Mouse (Mus musculus) forebrain, embryonic 11.5 days (tissue): ENCODE results near the gene Pxylp1. TPM values are rescaled to one million over a fixed set of nuclear protein-coding genes. Genes with fewer than 3 reads are reported as not detected.

Source experiments
- ATAC-seq: fragments of 200-750 bp; cut with Nextera tagmentation; replicated peaks from 2 replicates; pipeline ENCODE4 v1.8.0; 2017; ENCODE audit warnings: moderate TSS enrichment; ENCODE audit not compliant: low FRiP score
- DNase-seq: peaks from one replicate; pipeline ENCODE4 v3.0.0-alpha.2; 2017; ENCODE audit warnings: low spot score
- H3K27ac ChIP-seq: fragments of 300-500 bp; sonication (generic); 2 replicates; pipeline ENCODE4 v1.5.1; 2014; ENCODE audit warnings: low read depth, low read length
- H3K27me3 ChIP-seq: fragments of 300-500 bp; sonication (generic); 2 replicates; pipeline ENCODE4 v1.6.1; 2014; ENCODE audit warnings: mild to moderate bottlenecking, low read length, mixed read lengths; ENCODE audit not compliant: control insufficient read depth, insufficient read depth
- H3K36me3 ChIP-seq: fragments of 300-500 bp; sonication (generic); 2 replicates; pipeline ENCODE4 v1.6.1; 2014; ENCODE audit warnings: mild to moderate bottlenecking, low read length, moderate library complexity, mixed read lengths; ENCODE audit not compliant: control insufficient read depth, insufficient read depth
- H3K4me1 ChIP-seq: fragments of 300-500 bp; sonication (generic); replicated peaks from 2 replicates; pipeline ENCODE4 v1.6.1; 2014; ENCODE audit warnings: low read length, mixed read lengths; ENCODE audit not compliant: control insufficient read depth, insufficient read depth
- H3K4me2 ChIP-seq: fragments of 300-500 bp; sonication (generic); 2 replicates; pipeline ENCODE4 v1.6.1; 2014; ENCODE audit warnings: low read depth, mild to moderate bottlenecking, low read length, moderate library complexity, mixed read lengths; ENCODE audit not compliant: severe bottlenecking
- H3K4me3 ChIP-seq: fragments of 300-500 bp; sonication (generic); 2 replicates; pipeline ENCODE4 v1.5.1; 2014; ENCODE audit warnings: low read depth, low read length
- H3K9ac ChIP-seq: fragments of 300-500 bp; sonication (generic); 2 replicates; pipeline ENCODE4 v1.6.1; 2014; ENCODE audit warnings: low read length
- H3K9me3 ChIP-seq: fragments of 300-500 bp; sonication (generic); 2 replicates; pipeline ENCODE4 v1.6.1; 2016; ENCODE audit warnings: low read length, mixed read lengths; ENCODE audit not compliant: control insufficient read depth
- WGBS: fragments of 180-500 bp; shearing (Covaris S2); extraction: QIAGEN DNeasy Blood & Tissue Kit; methylation state at CpG from one replicate; pipeline ENCODE4 v1.1.7; 2014; 5-methylcytosine and 5-hydroxymethylcytosine counted together
- polyA plus RNA-seq: library from polyadenylated mRNA; unstranded; fragments of >200 nt; fragmentation: Nextera tagmentation; extraction: Ambion mirVana; gene quantifications from 2 replicates; pipeline ENCODE4 v1.2.1, GENCODE M21; 2014

Pxylp1 gene
- polyA plus RNA-seq, 1 experiment from 2014 or later, result 34.0 TPM

DNA sequence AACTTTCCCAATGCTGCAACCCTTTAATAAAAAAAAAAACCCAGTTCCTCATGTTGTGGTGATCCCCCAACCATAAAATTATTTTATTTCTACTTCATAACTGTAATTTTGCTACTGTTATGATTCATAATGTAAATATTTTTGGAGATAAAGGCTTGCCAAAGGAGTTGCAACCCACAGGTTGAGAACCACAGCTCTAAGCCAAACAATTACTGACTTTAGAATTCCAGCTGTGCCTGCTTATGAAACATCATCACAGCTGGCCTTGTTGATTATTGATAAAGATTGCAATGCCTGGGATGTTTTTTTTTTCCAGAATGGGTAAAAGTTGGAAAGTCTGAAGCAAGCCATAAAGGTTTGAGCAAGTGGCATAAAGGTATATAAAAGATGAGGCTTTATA is 6.5 kb upstream of the Pxylp1 start:
- no peak overlapping the region for H3K9ac ChIP-seq
- H3K4me2 ChIP-seq, result no peak overlapping the region
- H3K4me3 ChIP-seq, result no peak overlapping the region
- H3K4me1 ChIP-seq, result no peaks in the 10 kb centered on the region
- ATAC-seq (no peak), DNase-seq (no peak)
- no peaks in the 10 kb centered on the region; the same call in 1 of the 2 replicates for H3K9me3 ChIP-seq
- no peaks in the 10 kb centered on the region for H3K27me3 ChIP-seq
- no peaks in the 10 kb centered on the region for H3K36me3 ChIP-seq
- no peak overlapping the region for H3K27ac ChIP-seq

GRCm38 (mm10) chr9:96896690-96897089 is 4.2 kb upstream of the Pxylp1 start:
- Histone ChIP-seq H3K27ac (no peak overlapping the region), H3K27me3 (no peaks in the 10 kb centered on the region)
- ATAC-seq, result no peak

GRCm38 (mm10) chr9:96893582-96893981 is 1.1 kb upstream of the Pxylp1 start:
- DNase-seq, result no peak
- peaks cover 14% of the 10 kb centered on the region; the same call in 1 of the 2 replicates for H3K4me1 ChIP-seq
- H3K9me3 ChIP-seq, result no peaks in the 10 kb centered on the region; the same call in 1 of the 2 replicates
- H3K27me3 ChIP-seq, result no peaks in the 10 kb centered on the region
- no peak overlapping the region for H3K27ac ChIP-seq
- no peak overlapping the region for H3K9ac ChIP-seq
- WGBS, result 83% methylated on average over 5 of the region's 5 CpGs
- no peak overlapping the region for H3K4me2 ChIP-seq
- ATAC-seq, result no peak
- no peak overlapping the region for H3K4me3 ChIP-seq
- no peaks in the 10 kb centered on the region for H3K36me3 ChIP-seq

More at GRCm38 (mm10) chr9:96896690-96897089, 4.2 kb upstream of the Pxylp1 start:
- WGBS, result 89% methylated on average over 1 of the region's 1 CpGs
- no peak overlapping the region for H3K9ac ChIP-seq
- no peak overlapping the region for H3K4me3 ChIP-seq
- peaks cover 11% of the 10 kb centered on the region; the same call in 1 of the 2 replicates for H3K4me1 ChIP-seq
- no peaks in the 10 kb centered on the region; the same call in 1 of the 2 replicates for H3K9me3 ChIP-seq
- no peak overlapping the region for H3K4me2 ChIP-seq
- H3K36me3 ChIP-seq, result no peaks in the 10 kb centered on the region
- DNase-seq, result no peak

- peaks cover 2% of the 10 kb centered on the region; the same call in 1 of the 2 replicates for H3K27me3 ChIP-seq
- peaks cover 17% of the 10 kb centered on the region; the same call in 1 of the 2 replicates for H3K4me1 ChIP-seq
- H3K9ac ChIP-seq, result no peak overlapping the region; the same call in 1 of the 2 replicates
- 0 out of 2 replicates have a peak overlapping the region, but pooled peaks have one; percentile 2 for H3K27ac ChIP-seq
- no peaks in the 10 kb centered on the region for H3K36me3 ChIP-seq
- DNase-seq (no peak), ATAC-seq (no peak)
- WGBS, result 67% methylated on average over 12 of the region's 12 CpGs
- H3K9me3 ChIP-seq, result no peaks in the 10 kb centered on the region; the same call in 1 of the 2 replicates
- no peak overlapping the region for H3K4me2 ChIP-seq
- H3K4me3 ChIP-seq, result no peak overlapping the region
These were observed 833 bp downstream of the Pxylp1 start for GRCm38 (mm10) chr9:96891341-96892330.

DNA sequence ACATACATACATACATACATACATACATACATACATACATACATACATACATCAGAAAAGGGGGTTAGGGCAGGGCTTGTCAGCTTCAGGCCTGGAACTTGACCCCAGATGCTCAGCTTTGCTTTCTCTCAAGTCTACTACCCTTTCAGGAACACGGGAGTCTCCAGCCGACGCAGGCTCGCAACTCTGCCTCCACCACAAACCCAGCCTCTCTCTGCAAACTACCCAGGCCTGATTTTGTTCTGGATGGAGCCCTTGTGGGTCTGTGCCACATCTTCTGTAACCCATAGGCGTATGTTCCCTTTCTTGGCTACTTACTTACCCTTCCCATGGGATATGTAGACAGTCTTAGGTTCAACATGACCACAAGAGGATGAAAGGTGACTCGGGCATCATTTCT is 1.7 kb downstream of the Pxylp1 start:
- Histone ChIP-seq H3K27ac (no peak overlapping the region), H3K9me3 (no peaks in the 10 kb centered on the region; the same call in 1 of the 2 replicates), H3K36me3 (no peaks in the 10 kb centered on the region), H3K27me3 (peaks cover 2% of the 10 kb centered on the region; the same call in 1 of the 2 replicates), H3K4me3 (no peak overlapping the region), H3K9ac (no peak overlapping the region), H3K4me1 (peaks cover 17% of the 10 kb centered on the region; the same call in 1 of the 2 replicates), H3K4me2 (no peak overlapping the region)
- DNase-seq (no peak), ATAC-seq (no peak)
- WGBS, result 91% methylated on average over 6 of the region's 6 CpGs

- Histone ChIP-seq H3K9ac (no peak overlapping the region), H3K4me3 (peak overlapping the region; percentile 53; the same call in 1 of the 2 replicates)
- DNase-seq, result no peak
These were observed 2.2 kb downstream of the Pxylp1 start for GRCm38 (mm10) chr9:96890266-96890665.

GRCm38 (mm10) chr9:96889345-96890021 is 3.0 kb downstream of the Pxylp1 start:
- Histone ChIP-seq H3K9me3 (no peaks in the 10 kb centered on the region), H3K4me3 (peak overlapping the region; percentile 53), H3K4me2 (peak overlapping the region; percentile 98), H3K4me1 (peaks cover 17% of the 10 kb centered on the region; the same call in 1 of the 2 replicates), H3K9ac (peak overlapping the region; percentile 88), H3K36me3 (no peaks in the 10 kb centered on the region), H3K27me3 (peaks cover 2% of the 10 kb centered on the region; the same call in 1 of the 2 replicates), H3K27ac (peak overlapping the region; percentile 34; the same call in 1 of the 2 replicates)
- 1% methylated on average over 66 of the region's 66 CpGs for WGBS
- peak; percentile 93 for DNase-seq
- peak; percentile 81 for ATAC-seq

More at GRCm38 (mm10) chr9:96890266-96890665, 2.2 kb downstream of the Pxylp1 start:
- 78% methylated on average over 6 of the region's 6 CpGs for WGBS
- H3K4me2 ChIP-seq, result no peak overlapping the region
- H3K27ac ChIP-seq, result 0 out of 2 replicates have a peak overlapping the region, but pooled peaks have one; percentile 34
- H3K36me3 ChIP-seq, result no peaks in the 10 kb centered on the region
- no peaks in the 10 kb centered on the region; the same call in 1 of the 2 replicates for H3K9me3 ChIP-seq
- H3K4me1 ChIP-seq, result peaks cover 17% of the 10 kb centered on the region; the same call in 1 of the 2 replicates
- peaks cover 2% of the 10 kb centered on the region; the same call in 1 of the 2 replicates for H3K27me3 ChIP-seq
- no peak for ATAC-seq

GRCm38 (mm10) chr9:96888742-96889344 is 3.6 kb downstream of the Pxylp1 start:
- Histone ChIP-seq H3K9ac (peak overlapping the region; percentile 88), H3K9me3 (no peaks in the 10 kb centered on the region), H3K4me3 (peak overlapping the region; percentile 53), H3K36me3 (no peaks in the 10 kb centered on the region), H3K27ac (no peak overlapping the region), H3K4me1 (peaks cover 17% of the 10 kb centered on the region; the same call in 1 of the 2 replicates), H3K27me3 (peaks cover 2% of the 10 kb centered on the region; the same call in 1 of the 2 replicates), H3K4me2 (peak overlapping the region; percentile 98)
- ATAC-seq (peak; percentile 37), DNase-seq (peak; percentile 74)
- WGBS, result under 1% methylated on average over 37 of the region's 37 CpGs
